Mouse (Mus musculus) lung, postnatal 25 days (tissue): ENCODE measurements around the gene Esyt1.
"Not testable (repeated sequence)": the region's sequence is repeated elsewhere in the genome, so short reads cannot be mapped to it uniquely, and the experiment has no call there.

Experiments
- DNase-seq: peaks from one replicate; pipeline ENCODE4 v3.0.0; 2022; ENCODE audit warnings: low spot score

Esyt1 gene

DNA sequence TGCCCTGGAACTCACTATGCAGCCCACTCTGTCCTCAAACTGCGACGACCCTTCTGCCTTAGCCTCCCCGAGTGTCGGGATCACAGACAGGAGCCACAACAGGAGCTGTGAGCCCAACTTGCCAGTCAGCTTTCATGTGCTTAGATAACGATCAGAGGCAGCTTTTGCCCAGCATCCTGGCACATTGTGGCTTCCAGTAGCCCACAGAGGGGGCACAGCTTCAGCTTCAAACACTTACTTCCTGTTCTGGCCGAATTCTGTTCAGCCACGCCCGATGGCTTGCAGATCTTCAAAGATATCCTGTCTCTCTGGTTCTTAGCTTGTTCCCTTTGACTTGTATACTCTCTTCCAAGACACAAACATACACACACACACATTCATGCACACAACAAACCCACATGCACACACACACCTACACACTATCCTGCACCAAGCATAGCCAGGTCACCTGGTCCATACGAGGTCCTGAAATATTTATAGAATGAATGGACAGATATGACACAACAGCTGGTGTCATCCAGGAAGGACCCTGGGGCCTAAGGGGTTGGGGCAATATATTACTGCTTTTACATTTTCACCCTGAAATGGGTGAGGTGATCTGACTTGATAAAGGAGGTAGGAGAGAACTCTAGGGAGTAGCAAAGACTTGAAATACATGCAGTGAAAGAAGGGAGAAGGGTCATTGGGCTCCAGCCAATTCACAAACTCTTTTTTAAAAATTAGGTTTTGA lies 20.9 kb downstream of the Esyt1 start:
- DNase-seq, result peak; percentile 66

DNA sequence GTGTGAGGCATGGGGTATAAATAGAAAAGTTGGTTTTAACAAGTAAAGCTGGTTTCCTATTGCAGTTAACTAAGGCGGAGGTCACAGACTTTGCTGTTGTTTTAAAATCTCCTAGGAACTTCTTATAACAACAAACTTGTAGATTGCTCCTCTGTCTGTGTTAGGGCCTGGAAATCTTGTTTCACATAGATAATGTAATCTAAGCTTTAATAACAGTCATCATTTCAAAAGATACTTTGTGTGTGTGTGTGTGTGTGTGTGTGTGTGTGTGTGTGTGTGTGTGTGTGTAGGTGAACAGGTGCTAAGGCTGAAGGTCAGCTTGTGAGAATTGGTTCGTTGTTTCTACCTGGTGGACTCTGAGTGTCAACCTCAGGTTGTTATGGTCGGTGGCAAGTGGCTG lies 21.7 kb downstream of the Esyt1 start:
- no peak for DNase-seq

DNA sequence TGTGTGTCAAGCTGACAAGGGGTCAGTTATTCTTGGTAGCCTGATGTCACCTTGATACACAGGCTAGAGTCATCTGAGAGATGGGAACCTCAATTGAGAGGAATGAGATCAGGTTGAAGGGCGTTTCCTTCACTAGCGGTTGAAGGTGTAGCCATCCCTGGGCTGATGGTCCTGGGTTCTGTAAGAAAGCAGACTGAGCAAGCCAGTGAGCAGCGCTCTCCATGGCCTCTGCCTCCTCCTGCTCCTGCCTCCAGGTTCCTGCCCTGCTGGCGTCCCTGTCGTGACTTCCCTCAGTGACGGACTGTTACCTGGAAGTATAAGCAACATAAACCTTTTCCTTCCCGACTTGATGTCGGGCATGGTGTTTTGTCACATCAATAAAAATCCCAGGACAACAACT lies 22.1 kb downstream of the Esyt1 start:
- no peak for DNase-seq

DNA sequence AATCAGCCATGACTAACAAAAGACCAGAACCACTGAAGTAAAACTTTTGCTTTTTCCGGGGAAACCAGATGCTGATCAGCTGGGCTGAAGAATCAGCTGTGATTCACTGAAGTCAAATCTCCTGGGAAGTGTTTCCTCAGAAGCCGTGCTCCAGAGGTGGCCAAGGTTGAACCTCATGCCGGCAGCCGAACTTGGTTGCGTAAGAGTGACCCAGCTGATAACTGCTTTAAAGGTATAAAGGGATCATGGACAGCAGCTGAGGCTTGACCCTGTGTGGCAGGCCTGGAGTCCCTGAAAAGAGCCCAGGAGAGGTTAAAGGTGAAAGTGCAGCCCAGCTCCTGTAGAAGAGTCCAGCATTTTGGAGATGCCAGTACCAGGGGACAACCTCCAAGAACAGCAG lies 23.3 kb downstream of the Esyt1 start:
- DNase-seq, result no peak

DNA sequence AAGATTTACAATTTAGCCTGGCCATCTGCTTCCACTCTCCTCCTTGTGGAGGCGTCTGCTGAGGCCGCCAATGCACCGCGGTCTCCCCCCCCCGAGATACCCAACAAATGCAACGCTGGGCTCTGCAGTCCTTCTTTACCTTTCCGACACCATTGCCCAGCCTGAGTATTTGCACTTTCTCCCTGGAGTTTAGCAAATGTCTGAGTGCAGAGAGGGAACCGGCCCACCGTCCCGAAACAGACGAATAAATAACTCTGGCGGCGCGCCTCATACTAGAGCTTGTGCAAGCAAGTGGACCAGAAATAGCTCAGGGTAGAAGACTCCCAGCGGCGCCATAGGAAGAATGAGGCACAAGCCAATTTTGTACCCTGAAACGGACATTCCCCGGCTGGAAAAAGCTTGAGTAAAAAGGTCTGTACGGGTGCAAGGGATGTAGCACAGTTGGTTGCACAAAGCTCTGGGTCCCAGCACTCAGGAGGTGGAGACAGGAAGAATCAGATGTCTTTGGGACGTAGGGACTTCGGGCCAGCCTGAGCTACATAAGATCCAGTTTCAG lies 26.5 kb downstream of the Esyt1 start:
- DNase-seq, result peak; percentile 57

DNA sequence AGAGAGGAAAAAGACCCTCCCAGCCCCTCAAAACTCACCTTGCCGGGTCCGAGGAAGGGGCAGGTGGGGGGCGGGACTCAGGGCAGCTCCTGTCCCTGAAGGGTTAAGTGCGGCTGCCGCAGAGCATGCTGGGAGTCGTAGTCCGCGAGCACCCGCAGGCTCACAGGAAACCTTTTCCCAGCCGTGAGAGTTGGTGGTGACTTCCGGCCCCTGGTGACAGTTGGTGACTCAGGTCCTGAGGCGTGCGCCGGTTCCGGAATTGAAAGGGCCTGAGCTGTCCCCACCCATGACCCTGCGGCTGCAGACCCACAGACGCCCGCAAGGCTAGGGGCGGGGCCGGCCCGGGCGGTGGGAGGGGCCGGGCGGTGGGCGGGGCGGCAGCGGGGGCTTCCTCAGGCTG lies 27.1 kb downstream of the Esyt1 start, which contains the start of gene Myl6b:
TSS of gene Myl6b (minus strand) at position 96 of the 400 bp plus-strand sequence.
- DNase-seq, result peak; percentile 99

DNA sequence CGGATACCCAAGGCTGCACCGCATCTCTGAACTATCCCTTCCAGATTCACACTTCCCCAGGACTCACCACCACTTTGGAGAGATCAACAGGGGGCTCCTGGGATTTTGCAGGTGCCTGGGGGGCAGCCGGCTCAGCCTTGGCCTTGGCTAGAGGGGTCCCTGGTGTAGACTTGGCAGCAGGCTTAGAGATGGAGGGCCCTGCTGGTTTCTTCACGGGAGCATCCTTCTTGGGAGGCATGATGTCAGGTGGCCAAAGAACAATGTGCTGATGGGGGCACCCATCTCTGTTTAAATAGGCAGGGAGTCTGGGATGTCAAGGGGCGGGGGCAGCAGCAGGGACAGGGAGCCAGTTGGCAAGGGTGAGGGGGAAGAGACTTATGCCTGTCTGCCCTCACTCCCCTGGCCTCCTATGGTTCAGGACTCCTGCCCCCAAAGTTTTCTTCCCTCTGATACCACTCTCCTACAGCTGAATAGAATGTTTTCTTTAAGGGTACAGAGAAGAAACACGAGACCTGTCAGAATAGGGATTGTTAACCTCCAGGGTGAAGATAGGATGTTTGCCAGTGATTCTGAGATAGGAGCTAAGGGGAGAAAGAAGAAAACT lies 28.4 kb downstream of the Esyt1 start:
- DNase-seq, result no peak

DNA sequence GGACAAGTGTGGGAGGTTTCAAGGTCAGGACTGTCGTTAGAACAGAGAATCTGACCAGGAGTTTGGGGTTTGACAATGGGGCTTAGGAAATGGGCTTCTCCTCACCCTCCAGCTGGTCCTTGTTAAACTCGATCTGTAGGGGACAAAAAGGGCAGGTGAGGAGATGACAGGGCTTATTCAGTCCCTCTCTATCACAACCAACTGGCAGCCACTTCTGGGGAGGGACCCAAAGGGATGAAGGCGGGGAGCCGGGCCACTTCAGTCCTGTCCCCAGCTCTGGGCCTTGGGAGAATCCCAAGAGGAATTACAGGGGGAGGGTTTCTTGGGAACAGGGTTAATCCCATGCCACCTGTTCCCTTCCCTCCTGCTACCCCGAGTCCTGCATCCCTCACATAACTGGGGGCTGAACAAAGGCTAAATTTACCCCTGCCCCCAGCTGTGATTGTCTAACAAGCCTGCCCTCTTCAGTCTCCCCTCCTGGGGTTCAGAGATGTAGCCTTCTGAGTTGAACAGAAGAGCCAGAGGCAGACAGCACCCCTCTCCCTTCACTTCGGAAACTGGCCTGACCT lies 29.1 kb downstream of the Esyt1 start:
- no peak for DNase-seq

DNA sequence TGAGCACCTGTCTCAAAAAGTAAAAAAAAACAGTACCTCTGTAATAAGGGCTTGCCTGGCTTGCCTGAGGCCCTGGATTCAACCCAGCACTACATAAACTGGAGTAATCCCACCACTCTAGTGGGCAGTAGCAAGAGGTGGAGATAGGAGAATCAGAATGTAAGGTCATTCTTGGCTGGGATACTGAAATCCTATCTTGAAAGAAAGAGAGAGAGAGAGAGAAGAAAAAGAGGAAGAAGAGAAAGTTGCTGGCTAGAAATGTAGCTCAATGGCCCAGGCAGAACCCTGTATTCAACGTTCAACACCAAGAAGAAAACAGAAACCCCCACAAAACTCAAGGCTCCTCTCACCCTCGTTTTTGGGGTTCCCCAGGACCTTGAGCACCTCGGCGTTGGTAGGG lies 29.8 kb downstream of the Esyt1 start:
- DNase-seq, result no peak

DNA sequence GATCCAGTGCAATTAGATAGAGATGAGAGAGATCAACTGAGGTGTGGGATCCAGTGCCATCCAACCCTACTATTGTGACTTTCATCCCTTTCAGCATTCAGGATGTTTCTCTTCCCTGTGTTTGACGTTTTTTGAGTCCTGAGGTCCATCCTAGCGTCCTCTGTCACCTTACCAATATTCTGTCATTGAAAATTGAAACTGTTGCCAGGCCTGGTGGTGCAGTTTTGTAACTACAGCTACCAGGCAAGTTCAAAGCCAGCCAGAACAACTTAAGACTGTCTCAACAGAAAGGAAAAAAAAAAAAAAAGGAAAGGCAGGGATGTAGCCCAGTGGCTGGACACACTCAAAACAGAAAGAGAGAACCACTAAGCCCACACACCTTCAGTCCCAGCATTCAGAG lies 30.4 kb downstream of the Esyt1 start:
- no peak for DNase-seq

DNA sequence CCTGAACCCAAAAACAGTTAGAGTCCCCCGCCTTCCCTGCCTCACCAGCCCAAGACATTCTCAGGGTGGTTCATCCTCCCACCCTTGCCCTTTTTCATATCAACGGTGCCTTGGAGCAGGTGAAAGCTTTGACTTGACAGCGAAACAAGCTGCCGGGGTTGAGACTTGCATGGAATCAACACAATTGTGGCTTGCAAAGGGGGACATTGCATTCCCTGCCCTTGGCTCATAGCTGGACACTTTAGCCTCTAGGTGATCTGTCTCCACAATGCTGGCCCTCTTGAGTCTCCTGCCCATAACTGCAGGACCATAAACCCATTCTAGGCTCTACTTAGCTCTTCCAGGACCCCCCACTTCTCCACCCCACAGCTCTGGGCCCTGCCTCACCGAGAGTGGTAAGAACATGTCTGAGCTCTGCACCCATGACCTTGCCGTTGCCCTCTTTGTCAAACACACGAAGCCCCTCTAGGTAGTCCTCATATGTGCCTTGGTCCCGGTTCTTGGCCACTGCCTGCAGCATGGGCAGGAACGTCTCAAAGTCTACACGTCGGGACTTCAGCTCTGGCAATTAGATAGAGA lies 30.9 kb downstream of the Esyt1 start:
- DNase-seq, result no peak

DNA sequence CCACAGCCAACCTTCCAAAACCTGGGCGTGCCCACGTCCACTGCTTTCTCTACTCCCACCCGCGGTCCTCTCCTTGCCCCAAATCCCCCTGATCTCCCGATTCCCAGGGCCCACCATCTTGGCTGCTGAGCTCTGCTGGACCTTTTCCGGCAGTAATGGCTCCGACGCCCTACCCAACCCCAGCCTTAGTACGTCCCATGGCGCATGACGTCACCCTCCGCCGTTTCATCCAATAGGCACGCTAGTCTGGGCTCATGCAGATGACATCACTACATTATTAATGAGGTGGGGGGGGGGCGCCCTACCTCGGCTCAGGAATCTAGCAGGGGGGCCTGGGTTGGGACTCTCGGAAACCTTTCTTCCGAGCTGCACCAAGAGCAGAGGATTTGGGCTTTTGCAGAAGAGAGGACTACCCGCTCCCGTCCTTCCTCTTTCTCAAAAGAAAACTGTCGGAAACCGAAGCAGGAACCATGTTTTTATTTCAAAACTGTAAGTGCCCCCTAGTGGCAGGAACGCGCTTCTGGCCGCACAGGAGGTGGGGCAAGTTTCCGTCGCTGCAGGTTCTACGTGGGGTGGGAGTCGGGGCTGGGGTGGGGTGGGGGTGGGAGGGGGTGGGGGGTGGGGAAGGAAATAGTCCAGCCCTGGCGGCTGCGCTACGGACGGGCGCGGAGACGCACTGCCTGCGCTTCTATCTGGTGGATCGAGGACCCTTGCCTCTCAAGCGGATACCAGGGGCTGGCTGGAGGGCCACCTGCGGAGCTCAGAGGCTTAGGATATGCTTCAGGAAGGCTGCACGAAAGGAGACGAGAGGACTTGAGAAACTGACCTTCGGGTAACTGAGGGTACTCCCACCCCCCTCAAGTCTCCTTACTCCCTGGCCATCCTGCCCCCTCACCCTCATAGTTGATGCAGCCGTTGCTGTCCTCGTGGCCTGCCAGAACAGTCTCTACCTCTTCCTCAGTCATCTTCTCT lies 31.7 kb downstream of the Esyt1 start, which contains the start of gene Myl6:
TSS of gene Myl6 (minus strand) at position 451 of the 972 bp plus-strand sequence.
- peak; percentile 99 for DNase-seq

DNA sequence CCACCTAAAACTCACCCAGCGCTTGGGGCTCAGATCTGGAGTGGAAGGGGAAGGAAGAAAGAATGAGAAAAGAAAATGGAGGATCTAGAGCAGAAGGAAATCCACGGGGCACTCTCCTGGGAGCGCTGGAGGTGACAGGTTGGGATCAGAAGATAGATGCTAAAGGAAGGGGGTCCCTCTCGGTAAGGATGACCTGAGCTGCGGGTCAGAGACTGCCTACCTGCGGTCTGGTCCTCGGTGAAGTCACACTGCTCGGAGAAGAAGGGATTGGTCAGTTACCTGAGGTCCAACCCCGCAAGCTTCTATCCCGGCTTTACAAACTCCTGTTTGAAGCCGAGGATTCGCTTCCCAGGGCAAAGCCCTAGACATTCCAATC lies 32.4 kb downstream of the Esyt1 start:
- DNase-seq, result no peak

DNA sequence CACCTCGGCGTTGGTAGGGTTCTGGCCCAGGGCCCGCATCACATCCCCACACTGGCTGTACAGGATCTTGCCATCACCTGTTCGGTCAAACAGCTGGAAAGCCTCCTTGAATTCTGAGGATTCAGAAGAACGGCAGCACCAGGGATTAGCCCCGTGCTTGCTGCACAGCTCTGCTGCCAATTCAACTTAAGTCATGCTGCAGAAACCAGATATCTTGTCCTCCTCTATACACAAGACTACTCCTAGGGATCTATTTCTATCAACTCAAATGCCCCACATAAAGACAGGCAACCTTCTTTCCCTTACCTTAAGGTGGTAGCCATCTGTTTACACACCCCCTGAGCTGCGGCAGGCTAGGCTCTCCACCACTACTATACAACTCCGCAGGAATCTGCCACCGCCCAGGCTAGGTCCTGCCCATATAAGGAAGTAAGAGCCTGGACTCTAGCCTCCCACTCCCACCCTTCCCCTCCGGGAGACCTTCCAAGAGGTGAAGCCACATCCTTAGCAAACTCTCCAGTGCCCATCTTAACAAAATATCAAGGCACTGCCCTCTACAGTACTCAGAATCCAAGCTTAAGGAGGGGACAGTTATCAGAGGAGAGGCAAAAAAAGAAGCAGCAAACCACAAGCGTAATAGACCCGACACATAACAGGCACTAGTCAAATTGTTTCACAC lies 32.9 kb downstream of the Esyt1 start:
- peak; percentile 90 for DNase-seq

DNA sequence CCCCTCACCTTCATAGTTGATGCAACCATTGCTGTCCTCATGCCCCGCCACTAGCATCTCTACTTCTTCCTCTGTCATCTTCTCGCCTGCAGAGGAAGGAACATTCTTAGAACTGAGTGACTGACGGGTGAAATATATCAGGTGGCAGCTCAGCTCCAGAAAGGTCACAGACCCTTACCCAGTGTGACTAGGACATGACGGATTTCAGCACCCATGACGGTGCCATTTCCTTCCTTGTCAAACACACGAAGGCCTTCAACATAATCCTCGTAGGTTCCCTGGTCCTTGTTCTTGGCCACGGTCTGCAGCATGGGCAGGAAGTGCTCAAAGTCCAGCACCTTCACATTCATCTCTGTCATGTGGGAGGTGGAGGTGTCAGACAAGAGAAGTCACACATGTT lies 33.6 kb downstream of the Esyt1 start:
- DNase-seq, result not testable (repeated sequence)

DNA sequence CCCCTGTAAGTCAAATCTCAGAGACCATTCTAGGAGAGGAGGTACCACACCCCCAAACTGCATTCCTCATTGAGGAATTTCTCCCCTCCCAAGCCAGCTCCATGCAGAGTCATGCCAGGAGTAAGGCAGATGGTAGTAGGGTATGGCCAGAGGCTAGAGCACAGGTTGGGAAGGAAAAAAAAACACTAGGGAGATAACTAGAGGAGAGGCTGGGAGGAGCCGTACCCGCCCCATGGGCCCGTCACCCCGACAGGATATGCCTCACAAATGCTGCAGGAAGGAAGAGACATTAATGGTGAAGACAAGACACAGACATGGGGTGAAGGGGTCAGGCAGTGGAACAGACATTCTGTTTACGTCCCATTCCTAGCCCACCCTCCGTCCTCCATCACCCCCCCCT lies 34.2 kb downstream of the Esyt1 start:
- peak; percentile 62 for DNase-seq

DNA sequence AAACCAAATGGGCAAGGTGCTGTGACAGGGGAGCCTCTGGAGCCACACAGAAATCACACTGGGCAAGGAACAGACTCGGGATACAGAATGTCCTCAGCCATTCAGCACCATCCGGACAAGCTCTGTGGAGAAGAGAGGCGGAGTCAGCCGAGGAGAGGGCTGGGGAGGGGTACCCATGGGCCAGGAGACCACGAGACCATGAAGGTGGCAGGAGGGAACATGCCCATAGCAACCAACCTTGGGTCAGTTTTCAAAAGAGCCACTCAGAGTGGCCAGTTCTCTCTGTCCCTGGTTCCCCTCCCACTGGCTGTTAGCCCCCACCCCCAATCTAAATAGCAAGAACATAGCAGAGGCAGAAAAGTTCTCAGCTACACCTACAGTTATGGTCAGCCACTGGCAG lies 34.8 kb downstream of the Esyt1 start:
- no peak for DNase-seq

DNA sequence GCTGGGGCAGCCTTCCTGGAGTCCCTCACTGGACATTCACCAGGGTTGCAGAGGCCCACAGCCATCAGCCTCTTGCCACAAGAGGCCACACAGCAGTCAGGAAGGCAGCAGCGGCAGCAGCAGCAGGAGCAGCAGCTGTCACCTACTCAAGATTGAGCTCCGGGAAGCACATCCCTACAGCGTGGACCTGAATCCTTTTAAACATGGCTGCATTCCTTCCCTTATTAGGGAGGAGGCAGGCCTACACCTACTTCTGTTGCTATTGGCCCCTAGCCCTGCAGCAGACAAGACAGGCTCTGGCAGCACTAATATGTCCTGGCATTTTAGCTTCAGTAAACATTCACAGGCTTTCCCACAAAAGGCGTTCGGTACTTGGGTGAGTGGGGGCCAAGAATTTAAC lies 35.4 kb downstream of the Esyt1 start:
- DNase-seq, result no peak

DNA sequence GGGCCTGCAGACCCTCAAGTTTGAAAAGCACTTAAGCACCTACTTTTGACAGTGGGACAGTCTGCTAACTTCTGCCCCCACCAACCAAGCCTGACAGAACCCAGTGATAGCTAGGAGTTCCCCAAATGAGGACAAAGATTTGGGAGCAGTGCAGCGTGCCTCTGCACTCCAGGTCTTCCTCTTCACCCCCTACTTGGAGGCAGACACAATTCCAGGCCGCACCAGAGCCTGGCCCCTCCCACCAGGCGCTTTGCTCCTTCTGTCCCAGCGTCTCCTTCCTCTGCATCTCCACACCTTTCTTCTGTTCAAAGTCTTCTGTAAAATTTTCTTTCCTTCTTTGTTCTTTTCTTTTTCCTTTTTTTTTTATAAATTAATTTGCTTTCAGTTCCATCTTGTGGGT lies 35.9 kb downstream of the Esyt1 start:
- no peak for DNase-seq

DNA sequence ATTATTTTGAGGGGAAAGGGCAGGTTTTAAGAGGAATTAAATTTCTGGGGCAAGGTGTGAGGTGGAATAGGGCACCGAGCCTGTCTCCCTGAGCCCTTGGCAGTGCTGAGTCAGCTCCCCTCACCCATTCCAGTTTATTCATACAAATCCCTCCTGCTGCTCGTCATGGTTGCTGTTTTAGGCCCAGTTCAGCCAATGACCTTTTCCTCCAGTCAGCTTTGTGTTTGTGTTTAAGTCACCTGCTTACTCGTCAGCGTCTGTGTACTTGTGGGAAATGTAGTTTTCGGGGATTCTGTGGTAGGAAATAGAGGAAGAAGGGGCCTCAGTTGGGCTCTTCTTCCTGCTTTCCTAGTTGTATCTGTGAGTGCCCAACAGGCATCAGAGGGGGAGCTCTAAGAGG lies 36.3 kb downstream of the Esyt1 start:
- no peak for DNase-seq

DNA sequence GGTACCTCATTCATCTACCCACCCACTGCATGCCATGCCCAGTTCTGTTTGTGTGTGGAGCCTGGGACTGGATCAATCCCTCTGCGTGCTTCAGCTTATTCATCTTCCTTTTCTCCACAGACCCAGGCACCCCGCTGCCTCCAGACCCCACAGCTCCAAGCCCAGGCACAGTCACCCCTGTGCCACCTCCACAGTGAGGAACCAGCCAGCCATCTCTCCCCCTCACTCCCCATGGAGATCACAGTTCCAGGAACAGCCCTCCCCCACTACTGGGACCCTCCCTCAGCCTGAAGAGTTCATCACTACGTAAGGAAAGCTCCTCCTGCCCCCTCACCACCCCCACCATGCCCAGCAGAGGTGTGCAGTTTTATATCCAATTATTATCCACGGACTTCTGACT lies 36.9 kb downstream of the Esyt1 start:
- no peak for DNase-seq
